Mouse (Mus musculus): ENCODE data around the gene Pms2.

Gene Pms2

GRCm38 (mm10) chr5:143932831-143933230 is 23.1 kb downstream of the Pms2 start, which contains the start of gene Rsph10b:
TSS of gene Rsph10b (plus strand) at chr5:143933035.
- no peak for DNase-seq (ENCODE audit: low read depth, low spot score)

- no peak for DNase-seq (ENCODE audit: low read depth, low spot score)
Observed at GRCm38 (mm10) chr5:143933414-143933813, 23.6 kb downstream of the Pms2 start.

GRCm38 (mm10) chr5:143933875-143934274 is 24.1 kb downstream of the Pms2 start:
- no peak for DNase-seq (ENCODE audit: low read depth, low spot score)

- DNase-seq (ENCODE audit: low read depth, low spot score) = no peak
Observed at GRCm38 (mm10) chr5:143936156-143936555, 26.4 kb downstream of the Pms2 start.

GRCm38 (mm10) chr5:143941588-143941987 is 31.8 kb downstream of the Pms2 start:
- no peak for DNase-seq (ENCODE audit: low read depth, low spot score)

GRCm38 (mm10) chr5:143943231-143944125 is 33.7 kb downstream of the Pms2 start:
- no peak for DNase-seq (ENCODE audit: low read depth, low spot score)

- no peak for DNase-seq (ENCODE audit: low read depth, low spot score)
Observed at GRCm38 (mm10) chr5:143948361-143948760, 38.6 kb downstream of the Pms2 start.

GRCm38 (mm10) chr5:143950016-143950415 is 40.3 kb downstream of the Pms2 start:
- DNase-seq (ENCODE audit: low read depth, low spot score) = no peak

GRCm38 (mm10) chr5:143957101-143957500 is 47.3 kb downstream of the Pms2 start:
- no peak for DNase-seq (ENCODE audit: low read depth, low spot score)

- DNase-seq (ENCODE audit: low read depth, low spot score) = no peak
Observed at GRCm38 (mm10) chr5:143959551-143959950, 49.8 kb downstream of the Pms2 start.

- DNase-seq (ENCODE audit: low read depth, low spot score) = no peak
Observed at GRCm38 (mm10) chr5:143961176-143961575, 51.4 kb downstream of the Pms2 start.

GRCm38 (mm10) chr5:143965586-143966345 is 56.0 kb downstream of the Pms2 start:
- no peak for DNase-seq (ENCODE audit: low read depth, low spot score)

- no peak for DNase-seq (ENCODE audit: low read depth, low spot score)
Observed at GRCm38 (mm10) chr5:143966671-143967070, 56.9 kb downstream of the Pms2 start.

GRCm38 (mm10) chr5:143972628-143973027 is 62.9 kb downstream of the Pms2 start:
- no peak for DNase-seq (ENCODE audit: low read depth, low spot score)

GRCm38 (mm10) chr5:143974931-143975630 is 65.3 kb downstream of the Pms2 start:
- peak; percentile 77 for DNase-seq (ENCODE audit: low read depth, low spot score)

- DNase-seq (ENCODE audit: low read depth, low spot score) = no peak
Observed at GRCm38 (mm10) chr5:143975631-143975933, 65.8 kb downstream of the Pms2 start.

GRCm38 (mm10) chr5:143976232-143976631 is 66.5 kb downstream of the Pms2 start:
- DNase-seq (ENCODE audit: low read depth, low spot score) = no peak

- DNase-seq (ENCODE audit: low read depth, low spot score) = peak; percentile 83
Observed at GRCm38 (mm10) chr5:143976726-143977431, 67.1 kb downstream of the Pms2 start.

- no peak for DNase-seq (ENCODE audit: low read depth, low spot score)
Observed at GRCm38 (mm10) chr5:143980858-143981257, 71.1 kb downstream of the Pms2 start.

- DNase-seq (ENCODE audit: low read depth, low spot score) = no peak
Observed at GRCm38 (mm10) chr5:143982361-143982760, 72.6 kb downstream of the Pms2 start.
